Mouse (Mus musculus): ENCODE measurements around the gene Mfsd14a.

DNA sequence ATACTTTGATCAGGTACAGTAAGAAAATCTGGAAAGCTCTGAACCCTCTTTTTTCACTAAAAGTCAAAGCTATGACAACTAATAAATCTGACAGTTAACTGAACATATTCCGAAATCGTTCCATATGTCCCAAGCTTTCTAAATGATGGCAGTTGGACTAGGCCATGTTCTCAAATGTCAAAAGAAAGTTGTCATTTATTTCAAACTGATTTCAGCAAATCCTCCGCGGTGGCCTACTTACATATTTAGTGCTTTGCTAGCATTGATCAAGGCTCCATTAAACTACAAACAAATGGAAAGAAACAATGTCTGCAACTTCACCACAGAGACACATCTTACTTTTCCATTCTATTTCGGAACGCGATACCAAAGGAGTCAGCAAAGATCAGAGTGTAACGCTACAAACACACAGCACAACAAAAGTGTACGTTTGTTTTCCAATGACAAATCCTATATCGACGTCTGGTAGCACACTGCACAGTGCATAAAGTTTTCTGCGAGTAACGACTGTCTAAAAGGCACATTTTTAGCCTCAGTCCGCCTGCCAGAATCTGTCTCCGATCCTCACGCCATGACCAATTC, 1.1 kb downstream of the Mfsd14a start:
- TF ChIP-seq GATA1 (IDR thresholded peaks at IDR 0.05; ENCODE audit: low read length), result no peak
- no peak for TF ChIP-seq TAL1 (IDR thresholded peaks at IDR 0.05; ENCODE audit: low read length)
